Mouse (Mus musculus) heart, embryonic 15.5 days (tissue): ENCODE data around the gene Epha6. TPM values are rescaled to one million over a fixed set of nuclear protein-coding genes. Genes with fewer than 3 reads are reported as not detected.

Experiments
- ATAC-seq: fragments of 200-750 bp; cut with Nextera tagmentation; replicated peaks from 2 replicates; pipeline ENCODE4 v1.8.0; 2017; ENCODE audit warnings: low read depth, moderate TSS enrichment; ENCODE audit not compliant: insufficient number of reproducible peaks, insufficient read depth, low FRiP score
- H3K27ac ChIP-seq: fragments of 300-500 bp; sonication (generic); 2 replicates; pipeline ENCODE4 v1.5.1; 2015; ENCODE audit warnings: mild to moderate bottlenecking, inconsistent platforms
- H3K27me3 ChIP-seq: fragments of 300-500 bp; sonication (generic); 2 replicates; pipeline ENCODE4 v1.6.1; 2015; ENCODE audit warnings: inconsistent platforms
- H3K36me3 ChIP-seq: fragments of 300-500 bp; sonication (generic); 2 replicates; pipeline ENCODE4 v1.6.1; 2015; ENCODE audit warnings: mild to moderate bottlenecking, inconsistent platforms
- H3K4me1 ChIP-seq: fragments of 300-500 bp; sonication (generic); replicated peaks from 2 replicates; pipeline ENCODE4 v1.6.1; 2015; ENCODE audit warnings: inconsistent platforms
- H3K4me2 ChIP-seq: fragments of 300-500 bp; sonication (generic); 2 replicates; pipeline ENCODE4 v1.6.1; 2015; ENCODE audit warnings: inconsistent platforms, mild to moderate bottlenecking, moderate library complexity
- H3K4me3 ChIP-seq: fragments of 300-500 bp; sonication (generic); 2 replicates; pipeline ENCODE4 v1.5.1; 2015; ENCODE audit warnings: mild to moderate bottlenecking, inconsistent platforms
- H3K9ac ChIP-seq: fragments of 300-500 bp; sonication (generic); 2 replicates; pipeline ENCODE4 v1.6.1; 2015; ENCODE audit warnings: mild to moderate bottlenecking, inconsistent platforms
- H3K9me3 ChIP-seq: fragments of 300-500 bp; sonication (generic); replicated peaks from 2 replicates; pipeline ENCODE4 v1.6.1; 2016; ENCODE audit warnings: inconsistent platforms
- WGBS: fragments of 180-500 bp; shearing (Covaris S2); methylation state at CpG from one replicate; pipeline ENCODE4 v1.1.7; 2015; ENCODE audit warnings: mixed read lengths; 5-methylcytosine and 5-hydroxymethylcytosine counted together
- polyA plus RNA-seq: library from polyadenylated mRNA; unstranded; fragments of >200 nt; fragmentation: Nextera tagmentation; extraction: Ambion mirVana; gene quantifications from 2 replicates; pipeline ENCODE4 v1.2.1, GENCODE M21; 2015

The Epha6 gene
- polyA plus RNA-seq, 1 experiment from 2014 or later = not detected

GRCm38 (mm10) chr16:60258151-60258635 lies 347.1 kb downstream of the Epha6 start:
- Histone ChIP-seq H3K9me3 (no peaks in the 10 kb centered on the region), H3K27ac (no peak overlapping the region), H3K4me3 (no peak overlapping the region), H3K9ac (no peak overlapping the region), H3K27me3 (no peaks in the 10 kb centered on the region), H3K4me1 (no peaks in the 10 kb centered on the region), H3K4me2 (no peak overlapping the region), H3K36me3 (no peaks in the 10 kb centered on the region)
- 76% methylated on average over 7 of the region's 7 CpGs for WGBS
- ATAC-seq = no peak

DNA sequence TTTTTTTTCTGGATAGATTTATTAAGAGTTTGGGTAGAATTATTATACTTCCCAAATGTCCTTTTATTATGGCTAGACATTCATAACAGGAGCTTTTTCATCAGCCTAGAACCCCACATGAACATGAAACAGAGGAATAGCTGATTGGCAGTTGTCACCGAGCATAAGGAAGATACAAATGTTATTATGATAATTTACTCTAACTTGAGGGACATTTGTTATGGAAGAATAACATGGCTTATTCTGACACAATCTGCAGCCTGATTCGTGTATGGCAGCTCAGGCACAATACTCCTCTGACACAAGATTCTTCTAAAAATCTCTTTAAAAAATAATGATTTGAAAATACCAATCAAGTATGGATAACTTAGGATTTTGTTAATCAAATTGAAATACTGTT lies 347.7 kb downstream of the Epha6 start:
- WGBS = 62% methylated on average over 2 of the region's 2 CpGs

GRCm38 (mm10) chr16:60257044-60257443 lies 348.3 kb downstream of the Epha6 start:
- Histone ChIP-seq H3K4me1 (no peaks in the 10 kb centered on the region), H3K27me3 (no peaks in the 10 kb centered on the region), H3K9ac (no peak overlapping the region), H3K9me3 (no peaks in the 10 kb centered on the region), H3K27ac (no peak overlapping the region), H3K4me3 (no peak overlapping the region), H3K4me2 (no peak overlapping the region), H3K36me3 (no peaks in the 10 kb centered on the region)
- no peak for ATAC-seq
- 67% methylated on average over 4 of the region's 4 CpGs for WGBS

More for the DNA sequence above, 347.7 kb downstream of the Epha6 start:
- no peak overlapping the region for H3K4me3 ChIP-seq
- no peaks in the 10 kb centered on the region for H3K4me1 ChIP-seq
- no peaks in the 10 kb centered on the region for H3K27me3 ChIP-seq
- no peaks in the 10 kb centered on the region for H3K36me3 ChIP-seq
- no peak for ATAC-seq
- no peak overlapping the region for H3K27ac ChIP-seq
- no peaks in the 10 kb centered on the region for H3K9me3 ChIP-seq
- no peak overlapping the region for H3K4me2 ChIP-seq
- H3K9ac ChIP-seq = no peak overlapping the region

DNA sequence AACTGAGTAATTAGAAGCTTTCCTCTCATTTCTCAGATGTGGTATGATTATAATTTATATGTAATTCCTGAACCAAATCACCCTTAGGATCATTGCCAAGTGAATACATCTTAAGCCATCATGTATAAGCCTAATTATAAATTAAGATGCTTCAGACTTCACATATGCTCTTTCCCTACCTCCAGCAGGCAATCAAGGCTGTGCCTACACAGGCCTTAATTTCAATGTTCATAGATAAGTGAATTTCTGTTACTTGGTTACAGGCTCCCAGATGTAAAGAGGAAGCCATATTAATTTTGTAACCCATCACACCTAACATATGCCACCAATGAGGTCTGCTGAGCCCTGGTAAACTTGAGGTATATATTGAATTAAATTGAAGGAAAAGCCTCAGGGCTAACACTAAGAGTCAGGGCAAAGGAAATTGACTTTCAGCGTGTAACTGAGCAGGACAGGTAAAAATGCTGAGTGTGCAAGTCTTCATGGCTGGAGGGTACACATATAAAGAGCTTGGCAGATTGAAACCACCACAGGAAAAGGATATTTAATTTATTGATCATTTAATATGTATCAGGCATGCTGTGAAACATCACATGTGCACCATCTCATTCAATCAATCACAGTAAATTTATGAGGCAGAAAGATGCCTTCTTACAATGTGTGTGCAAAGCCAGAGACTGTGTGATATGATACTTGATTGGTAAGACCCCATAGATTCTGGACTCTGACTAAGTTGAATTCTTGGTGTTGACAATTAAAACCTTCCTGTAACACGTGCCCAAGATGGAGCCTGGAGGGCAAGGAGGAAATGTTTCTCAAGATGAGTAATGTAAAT lies 365.8 kb downstream of the Epha6 start:
- no peak overlapping the region for H3K4me2 ChIP-seq
- no peak for ATAC-seq
- H3K4me1 ChIP-seq = no peaks in the 10 kb centered on the region
- no peak overlapping the region for H3K4me3 ChIP-seq
- no peak overlapping the region for H3K9ac ChIP-seq
- no peaks in the 10 kb centered on the region for H3K36me3 ChIP-seq
- H3K27me3 ChIP-seq = no peaks in the 10 kb centered on the region
- WGBS = 63% methylated on average over 2 of the region's 2 CpGs
- H3K27ac ChIP-seq = no peak overlapping the region
- no peaks in the 10 kb centered on the region for H3K9me3 ChIP-seq

- Histone ChIP-seq H3K4me3 (no peak overlapping the region), H3K27me3 (no peaks in the 10 kb centered on the region), H3K4me2 (no peak overlapping the region), H3K27ac (no peak overlapping the region), H3K36me3 (no peaks in the 10 kb centered on the region), H3K9me3 (no peaks in the 10 kb centered on the region), H3K9ac (no peak overlapping the region), H3K4me1 (no peaks in the 10 kb centered on the region)
- no peak for ATAC-seq
- 76% methylated on average over 5 of the region's 5 CpGs for WGBS
Observed at GRCm38 (mm10) chr16:60233985-60234766, 371.2 kb downstream of the Epha6 start.

DNA sequence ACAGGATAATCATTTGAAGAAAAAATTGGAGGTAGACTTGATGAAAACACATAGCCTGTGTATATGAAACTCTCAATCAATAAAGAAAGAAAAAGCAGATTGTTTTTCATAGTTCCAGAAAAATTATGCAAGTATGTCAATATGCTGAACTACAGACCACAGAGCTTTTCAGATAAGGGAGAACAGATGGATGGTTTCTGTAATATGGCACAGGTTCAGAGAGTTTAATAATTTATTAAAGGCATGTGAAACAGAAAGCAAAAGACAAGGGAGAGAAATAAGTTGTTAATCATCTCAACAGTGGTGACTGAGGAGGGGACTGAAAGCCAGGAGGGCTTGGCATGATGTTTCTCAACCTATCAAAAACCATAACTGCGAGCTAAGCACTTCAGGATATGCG lies 372.3 kb downstream of the Epha6 start:
- Histone ChIP-seq H3K4me3 (no peak overlapping the region), H3K9me3 (no peaks in the 10 kb centered on the region), H3K36me3 (no peaks in the 10 kb centered on the region), H3K27me3 (no peaks in the 10 kb centered on the region), H3K27ac (no peak overlapping the region), H3K9ac (no peak overlapping the region), H3K4me2 (no peak overlapping the region), H3K4me1 (no peaks in the 10 kb centered on the region)
- no peak for ATAC-seq
- 75% methylated on average over 2 of the region's 2 CpGs for WGBS

DNA sequence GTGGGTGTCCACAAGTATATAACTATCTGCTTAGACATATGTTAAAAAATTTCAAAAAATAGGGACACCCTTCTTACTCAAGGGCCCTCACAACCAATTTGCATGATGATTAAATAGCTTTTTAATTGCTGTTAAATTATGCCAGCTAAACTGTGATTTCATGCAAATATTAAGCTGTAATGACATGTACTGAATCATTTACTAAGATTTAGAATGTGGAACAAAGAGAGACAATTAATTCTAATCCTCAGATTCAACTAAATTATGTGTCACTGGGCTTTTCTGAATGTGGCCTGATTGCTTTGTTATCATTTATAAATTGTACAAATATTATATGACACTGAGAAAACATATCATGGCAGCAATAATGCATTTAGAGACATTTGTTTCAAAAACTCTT lies 396.2 kb downstream of the Epha6 start:
- no peaks in the 10 kb centered on the region for H3K9me3 ChIP-seq
- H3K4me2 ChIP-seq = no peak overlapping the region
- no peaks in the 10 kb centered on the region for H3K27me3 ChIP-seq
- H3K9ac ChIP-seq = no peak overlapping the region
- H3K36me3 ChIP-seq = no peaks in the 10 kb centered on the region
- no peak overlapping the region for H3K27ac ChIP-seq
- ATAC-seq = no peak
- H3K4me3 ChIP-seq = no peak overlapping the region
- H3K4me1 ChIP-seq = no peaks in the 10 kb centered on the region

- 31% methylated on average over 3 of the region's 3 CpGs for WGBS
- Histone ChIP-seq H3K4me3 (no peak overlapping the region), H3K4me2 (no peak overlapping the region)
Observed at GRCm38 (mm10) chr16:60175580-60175979, 429.8 kb downstream of the Epha6 start.

DNA sequence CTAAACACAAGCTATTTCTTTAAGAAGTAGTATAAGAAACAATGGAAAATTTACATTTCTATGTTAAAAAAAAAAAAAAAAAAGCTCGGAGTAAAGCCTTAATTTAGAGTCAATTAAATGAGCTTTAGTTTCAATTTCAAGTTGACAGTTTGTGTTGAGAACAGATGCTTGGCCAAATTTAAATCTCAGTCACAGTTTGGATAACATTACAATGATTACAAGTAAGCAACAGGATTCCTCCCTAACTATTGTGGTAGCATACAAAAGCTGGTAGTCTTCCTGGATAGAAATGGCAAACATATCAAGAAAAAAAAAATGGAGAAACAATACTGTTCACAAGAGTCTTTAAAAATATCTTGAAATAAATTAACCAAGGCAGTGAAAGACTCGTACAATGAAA lies 452.9 kb downstream of the Epha6 start:
- Histone ChIP-seq H3K9me3 (no peaks in the 10 kb centered on the region), H3K27ac (no peak overlapping the region), H3K27me3 (no peaks in the 10 kb centered on the region), H3K9ac (no peak overlapping the region), H3K36me3 (no peaks in the 10 kb centered on the region), H3K4me1 (no peaks in the 10 kb centered on the region), H3K4me3 (no peak overlapping the region), H3K4me2 (no peak overlapping the region)
- 65% methylated on average over 2 of the region's 2 CpGs for WGBS
- ATAC-seq = no peak

More at GRCm38 (mm10) chr16:60175580-60175979, 429.8 kb downstream of the Epha6 start:
- H3K9me3 ChIP-seq = no peaks in the 10 kb centered on the region
- H3K27me3 ChIP-seq = no peaks in the 10 kb centered on the region
- H3K9ac ChIP-seq = no peak overlapping the region
- no peaks in the 10 kb centered on the region for H3K36me3 ChIP-seq
- ATAC-seq = no peak
- no peak overlapping the region for H3K27ac ChIP-seq
- H3K4me1 ChIP-seq = no peaks in the 10 kb centered on the region

DNA sequence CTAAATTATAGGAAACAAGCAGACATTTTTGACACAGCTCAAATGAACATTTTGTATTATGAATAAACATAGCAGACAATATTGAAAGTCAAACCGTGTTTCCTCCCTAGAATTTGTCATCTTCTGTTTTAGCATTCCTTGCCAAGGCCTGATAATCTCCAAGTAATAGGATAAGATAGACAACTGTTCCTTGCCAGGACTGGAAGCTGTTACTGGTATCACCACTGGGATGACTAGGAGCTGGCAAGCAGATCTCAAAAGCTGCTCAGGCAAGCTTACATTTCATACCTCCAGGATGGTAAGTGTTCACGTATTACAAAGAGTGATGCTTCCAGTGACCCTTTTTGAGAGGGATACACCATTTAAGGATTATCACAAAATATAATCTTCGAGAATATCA lies 461.0 kb downstream of the Epha6 start:
- WGBS = 55% methylated on average over 3 of the region's 3 CpGs

DNA sequence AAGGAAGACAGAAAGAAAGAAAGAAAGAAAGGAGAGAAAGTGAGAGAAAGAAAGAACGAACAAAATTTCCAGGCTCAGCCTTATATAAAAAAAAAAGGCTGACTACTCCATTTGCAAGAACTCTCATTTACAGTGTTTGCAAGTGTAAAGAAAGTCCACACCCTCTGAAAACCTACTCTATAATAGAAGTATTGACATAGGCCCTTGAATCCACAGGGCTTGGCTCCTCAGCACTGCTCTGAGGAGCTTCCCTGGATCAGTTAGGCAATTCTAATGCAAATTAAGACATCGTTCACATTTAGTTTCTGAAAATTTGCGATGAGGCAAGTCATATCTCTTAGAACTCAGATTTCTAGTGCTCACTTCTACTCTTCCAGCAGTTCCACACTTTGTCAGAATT lies 483.9 kb downstream of the Epha6 start:
- ATAC-seq = no peak

More for the DNA sequence above, 461.0 kb downstream of the Epha6 start:
- H3K36me3 ChIP-seq = no peaks in the 10 kb centered on the region
- no peak for ATAC-seq
- H3K27me3 ChIP-seq = no peaks in the 10 kb centered on the region
- no peaks in the 10 kb centered on the region for H3K9me3 ChIP-seq
- H3K9ac ChIP-seq = no peak overlapping the region
- no peak overlapping the region for H3K4me2 ChIP-seq
- no peak overlapping the region for H3K4me3 ChIP-seq
- no peak overlapping the region for H3K27ac ChIP-seq
- no peaks in the 10 kb centered on the region for H3K4me1 ChIP-seq

More for the DNA sequence above, 483.9 kb downstream of the Epha6 start:
- Histone ChIP-seq H3K9me3 (no peaks in the 10 kb centered on the region), H3K36me3 (no peaks in the 10 kb centered on the region), H3K4me3 (no peak overlapping the region), H3K4me2 (no peak overlapping the region), H3K4me1 (no peaks in the 10 kb centered on the region), H3K9ac (no peak overlapping the region), H3K27ac (no peak overlapping the region), H3K27me3 (no peaks in the 10 kb centered on the region)
- 72% methylated on average over 3 of the region's 3 CpGs for WGBS
